Mouse (Mus musculus): Measurements from ENCODE around the gene Numa1.
"Not testable (repeated sequence)": the region's sequence is repeated elsewhere in the genome, so short reads cannot be mapped to it uniquely, and the experiment has no call there.

Gene Numa1

DNA sequence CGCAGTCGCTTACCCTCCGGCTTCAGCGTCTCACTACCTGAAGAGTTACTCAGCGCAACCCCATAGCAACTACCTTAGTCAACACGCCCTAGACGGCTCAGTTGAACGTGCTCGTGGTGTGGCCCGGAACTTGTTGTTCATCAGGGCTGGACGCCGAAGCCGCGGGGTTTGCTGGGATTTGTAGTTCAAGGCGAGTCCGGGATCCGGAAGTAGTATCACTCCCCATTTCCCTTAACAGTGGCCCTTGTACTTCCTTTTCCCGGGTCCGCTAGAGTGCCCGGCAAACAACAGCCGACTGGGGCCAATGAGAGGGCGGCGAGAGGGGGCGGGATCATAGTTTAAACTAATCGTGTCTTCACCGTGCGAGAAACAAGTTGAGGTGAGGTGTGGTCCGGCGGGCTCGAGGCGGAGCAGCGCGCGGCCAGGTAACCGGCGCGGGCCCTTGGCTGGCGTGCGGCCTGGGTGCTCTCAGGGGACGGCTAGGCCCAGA is at the start of gene Numa1, which contains the start of gene Lrrc51:
TSS of gene Numa1 (plus strand) at position 361 of the 490 bp plus-strand sequence.
TSS of gene Lrrc51 (minus strand) at position 145 of the 490 bp plus-strand sequence.
- peak; percentile 97 for DNase-seq (ENCODE audit: low spot score)

DNA sequence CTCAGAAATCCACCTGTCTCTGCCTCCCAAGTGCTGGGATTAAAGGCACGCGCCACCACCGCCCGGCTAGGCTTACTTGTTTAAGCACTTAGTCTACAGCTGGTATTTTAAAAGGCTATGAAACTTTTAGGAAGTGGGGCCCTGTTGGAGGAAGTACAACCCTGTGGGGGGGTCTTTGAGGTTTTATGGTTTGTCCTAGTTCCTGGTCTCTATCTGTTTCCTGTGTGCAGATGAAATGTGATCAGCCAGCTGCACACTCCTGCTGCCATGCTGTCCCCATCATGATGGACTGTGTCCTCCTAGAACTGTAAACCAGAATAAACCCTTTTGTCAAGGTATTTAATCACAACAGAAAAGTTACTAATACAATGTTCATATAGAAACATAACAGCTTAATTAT is 49.8 kb upstream of the Numa1 start:
- DNase-seq (ENCODE audit: low spot score): no peak

DNA sequence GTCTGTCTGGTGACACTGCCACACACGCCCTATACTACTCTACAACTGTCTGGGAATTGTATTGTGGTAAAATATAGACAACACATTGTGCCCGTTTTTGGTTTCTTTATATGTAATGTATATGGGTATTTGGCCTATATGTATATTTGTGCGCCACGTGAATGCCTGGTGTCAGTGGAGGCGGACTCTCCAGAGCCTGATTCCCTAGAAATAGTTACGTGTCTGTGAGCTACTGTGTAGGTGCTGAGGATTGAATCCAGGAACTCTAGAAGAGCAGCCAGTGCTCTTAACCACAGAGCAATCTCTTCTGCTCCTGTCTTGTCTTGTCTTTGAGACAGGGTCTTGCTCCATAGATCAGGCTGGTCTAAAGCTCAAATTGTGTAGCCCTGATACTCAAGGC is 47.6 kb upstream of the Numa1 start:
- DNase-seq (ENCODE audit: low spot score): no peak

DNA sequence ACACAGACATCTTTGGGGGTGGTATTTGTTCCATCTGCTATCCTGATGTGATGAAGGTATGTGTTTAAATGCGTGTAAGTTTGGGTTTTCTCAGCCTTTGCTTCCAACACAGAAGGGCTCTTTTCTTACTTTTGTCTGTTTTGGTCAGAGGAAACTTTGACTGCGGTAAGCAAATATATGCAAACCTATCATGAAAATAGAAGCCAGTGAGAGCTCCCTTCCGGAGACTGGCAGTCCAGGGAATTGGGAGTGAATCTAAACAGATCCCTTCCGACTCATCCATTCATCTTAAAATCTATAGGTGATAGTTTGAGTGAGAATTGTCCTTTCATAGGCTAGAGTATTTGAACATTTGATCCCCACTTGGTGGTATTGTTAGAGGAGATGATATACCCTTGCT is 45.5 kb upstream of the Numa1 start:
- DNase-seq (ENCODE audit: low spot score): no peak

GRCm38 (mm10) chr7:101895695-101896094 is 38.2 kb upstream of the Numa1 start:
- no peak for DNase-seq (ENCODE audit: low spot score)

DNA sequence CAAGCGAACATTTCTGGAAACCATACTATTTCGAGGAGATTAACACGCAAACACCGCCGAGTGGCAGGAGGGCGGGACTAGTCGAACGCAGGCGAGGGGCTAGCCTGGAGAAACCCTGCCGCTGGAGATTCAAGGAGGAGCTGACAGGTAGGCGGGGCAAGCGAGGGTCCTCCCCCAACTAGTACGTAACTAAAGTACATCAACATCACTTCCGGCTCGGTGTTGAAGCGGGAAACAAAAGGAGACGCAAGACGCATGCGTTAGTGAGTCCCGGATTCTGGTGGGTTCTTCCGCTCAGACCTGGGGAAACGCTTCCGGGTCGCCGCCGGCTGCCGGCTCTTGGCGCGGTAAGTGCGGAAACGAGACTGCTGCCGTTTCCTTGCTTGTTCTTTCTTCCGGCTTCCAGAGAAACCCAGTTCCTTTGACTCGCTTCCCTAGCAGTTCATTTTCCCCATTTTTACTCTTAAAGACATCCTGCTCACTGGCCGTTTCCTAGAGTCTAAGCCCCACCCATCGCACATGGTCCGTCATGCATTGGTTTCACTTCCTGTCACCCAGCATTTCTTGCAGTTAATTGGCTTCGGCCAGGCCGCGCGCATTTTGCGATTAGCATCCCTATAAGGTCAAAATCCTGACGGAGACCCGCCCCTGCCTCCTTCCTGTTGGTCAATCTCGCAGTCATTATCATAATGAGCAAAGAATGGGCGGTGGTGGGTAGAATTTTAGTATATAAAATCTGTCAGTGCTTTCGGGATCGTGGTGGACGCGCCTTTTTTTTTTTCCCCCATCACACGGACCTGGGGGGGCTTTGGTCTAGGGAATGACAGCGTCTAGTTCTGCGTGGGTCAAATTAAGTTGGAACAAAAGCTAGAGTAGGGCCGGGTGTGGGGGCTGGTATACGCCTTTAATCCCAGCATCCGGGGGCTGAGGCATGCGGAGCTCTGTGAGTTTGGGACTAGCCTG is 37.5 kb upstream of the Numa1 start:
- DNase-seq (ENCODE audit: low spot score): peak; percentile 98

- no peak for DNase-seq (ENCODE audit: low spot score)
Observed at GRCm38 (mm10) chr7:101900331-101901097, 33.4 kb upstream of the Numa1 start.

DNA sequence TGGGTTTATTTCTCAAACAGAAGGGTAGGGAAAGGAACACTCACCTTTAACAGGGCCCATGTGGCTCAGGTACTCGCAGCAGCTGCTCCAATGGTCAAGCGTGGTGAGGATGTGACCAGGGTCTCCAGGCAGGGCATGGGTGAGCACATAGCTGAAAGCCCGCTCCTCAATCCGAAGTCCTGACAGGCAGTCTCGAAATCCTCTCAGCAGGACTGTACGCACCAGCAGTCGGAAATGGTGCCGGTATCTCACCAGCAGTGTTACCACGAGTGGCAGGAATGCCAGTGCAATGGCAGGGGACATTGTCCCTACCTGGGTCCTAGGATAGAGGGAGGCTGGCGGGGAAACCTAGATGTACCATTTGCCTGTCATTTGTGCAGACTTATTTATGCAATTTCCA is 31.9 kb upstream of the Numa1 start:
- DNase-seq (ENCODE audit: low spot score): no peak

GRCm38 (mm10) chr7:101902846-101903245 is 31.1 kb upstream of the Numa1 start:
- DNase-seq (ENCODE audit: low spot score): no peak

DNA sequence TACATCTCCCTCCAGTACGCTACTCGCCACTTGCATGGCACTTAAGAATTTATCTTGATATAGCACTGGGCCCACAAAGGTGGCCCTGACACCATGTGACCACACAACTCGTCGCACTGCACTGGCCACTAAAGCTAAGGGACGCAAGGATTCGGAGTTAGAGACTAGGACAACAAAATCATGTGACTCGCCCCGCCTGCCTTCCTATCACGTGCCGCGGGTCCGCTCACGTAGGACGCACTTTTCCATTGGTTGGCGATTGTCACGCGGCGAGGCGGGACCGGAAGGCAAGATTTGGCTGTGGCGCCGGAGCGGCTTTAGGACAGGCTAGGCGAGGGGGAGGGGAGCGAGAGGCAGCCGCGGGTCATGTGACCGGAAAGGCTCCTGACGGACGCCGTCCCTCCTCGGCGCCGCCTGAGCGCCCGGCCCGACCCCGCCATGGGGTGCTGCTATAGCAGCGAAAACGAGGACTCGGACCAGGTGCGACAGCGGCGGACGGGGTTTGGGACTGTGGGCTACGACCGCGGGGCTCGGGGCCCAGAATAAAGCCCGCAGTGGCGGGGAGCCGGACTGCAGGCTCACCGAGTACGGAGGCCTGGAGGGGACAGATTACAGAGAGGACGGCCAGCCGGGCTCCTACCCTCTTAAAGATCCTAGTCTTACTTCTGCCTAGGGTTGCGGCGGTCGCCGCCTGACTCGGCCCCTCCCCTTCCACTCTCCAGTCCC is 28.2 kb upstream of the Numa1 start, which contains the start of gene Lamtor1:
TSS of gene Lamtor1 (plus strand) at position 344 of the 726 bp plus-strand sequence.
- DNase-seq (ENCODE audit: low spot score): peak; percentile 99

GRCm38 (mm10) chr7:101906287-101906681 is 27.6 kb upstream of the Numa1 start, which contains the start of gene Tomt:
TSS of gene Tomt (minus strand) at chr7:101906359.
- DNase-seq (ENCODE audit: low spot score): no peak

- no peak for DNase-seq (ENCODE audit: low spot score)
Observed at GRCm38 (mm10) chr7:101906696-101907095, 27.2 kb upstream of the Numa1 start.

GRCm38 (mm10) chr7:101908367-101908766 is 25.5 kb upstream of the Numa1 start:
- no peak for DNase-seq (ENCODE audit: low spot score)

DNA sequence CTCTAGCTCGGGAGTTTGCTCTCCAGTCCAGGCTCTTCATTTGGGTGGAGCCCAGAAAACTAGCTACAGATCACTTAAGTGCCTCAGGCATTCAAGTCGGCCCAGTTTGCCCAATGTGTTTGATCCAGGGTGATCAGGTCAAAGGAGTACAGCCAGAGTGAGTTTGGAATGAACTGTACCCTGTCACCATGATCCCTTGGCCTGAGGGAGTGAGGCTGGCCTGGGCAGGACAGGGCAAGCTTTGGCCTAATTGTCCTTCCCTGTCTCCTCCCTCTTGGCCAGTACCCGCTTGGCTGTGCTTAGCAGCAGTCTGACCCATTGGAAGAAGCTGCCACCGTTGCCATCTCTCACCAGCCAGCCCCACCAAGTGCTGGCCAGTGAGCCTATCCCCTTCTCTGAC is 23.8 kb upstream of the Numa1 start:
- no peak for DNase-seq (ENCODE audit: low spot score)

- no peak for DNase-seq (ENCODE audit: low spot score)
Observed at GRCm38 (mm10) chr7:101911982-101912381, 21.9 kb upstream of the Numa1 start.

DNA sequence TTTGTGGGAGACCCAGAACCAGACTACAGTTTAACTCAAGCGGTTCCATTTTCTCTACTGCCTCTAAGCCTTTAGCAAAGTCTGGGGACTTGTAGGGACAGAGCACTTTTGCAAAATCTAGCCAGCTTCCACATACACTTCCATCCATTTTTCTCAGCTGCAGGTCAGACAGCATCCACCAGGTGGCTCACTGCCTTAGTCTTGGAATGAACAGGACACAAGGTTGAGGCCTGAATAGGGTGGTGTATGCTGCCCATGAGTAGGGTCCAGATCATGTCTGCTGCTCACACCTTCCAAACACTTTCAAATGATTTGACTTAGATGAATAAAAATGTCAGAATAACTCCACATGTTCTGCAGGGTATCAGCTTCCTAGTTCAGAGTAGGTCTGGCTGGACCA is 15.8 kb upstream of the Numa1 start:
- no peak for DNase-seq (ENCODE audit: low spot score)

DNA sequence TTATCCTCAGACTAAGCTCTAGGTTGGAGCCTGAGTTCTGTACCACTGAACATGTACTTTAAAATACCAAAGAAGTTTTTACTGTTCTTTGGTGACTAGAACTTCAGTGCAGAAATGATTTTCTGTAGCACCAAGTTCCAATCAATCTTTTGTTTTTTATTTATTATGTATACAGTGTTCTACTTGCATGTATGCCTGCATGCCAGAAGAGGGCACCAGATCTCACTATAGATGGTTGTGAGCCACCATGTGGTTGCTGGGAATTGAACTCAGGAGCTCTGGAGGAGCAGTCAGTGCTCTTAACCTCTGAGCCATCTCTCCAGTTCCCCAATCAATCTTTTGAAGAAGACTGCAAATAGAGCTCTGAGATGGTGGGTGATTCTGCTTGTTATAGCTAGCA is 8.0 kb upstream of the Numa1 start:
- not testable (repeated sequence) for DNase-seq (ENCODE audit: low spot score)

DNA sequence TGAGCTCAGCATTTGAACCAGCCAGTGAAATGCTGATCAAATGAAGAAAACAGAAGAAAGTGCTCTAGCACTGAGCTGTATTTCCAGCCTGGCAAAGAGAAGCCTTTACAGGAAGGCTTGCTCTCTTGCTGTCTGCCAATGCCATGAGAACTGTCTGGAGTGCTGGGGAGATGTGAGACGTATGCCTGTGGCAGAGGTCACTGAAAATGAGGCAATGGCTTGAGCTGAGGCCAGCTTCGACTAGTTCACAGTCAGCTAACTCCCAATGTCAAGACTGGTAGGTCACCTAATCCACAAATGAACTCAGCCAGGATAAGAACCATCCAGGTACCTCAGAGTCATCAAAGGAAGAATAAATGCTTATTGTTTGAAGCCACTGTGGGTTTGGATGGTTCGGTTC is 5.8 kb upstream of the Numa1 start:
- DNase-seq (ENCODE audit: low spot score): no peak

- DNase-seq (ENCODE audit: low spot score): no peak
Observed at GRCm38 (mm10) chr7:101932551-101932950, 1.4 kb upstream of the Numa1 start.

- DNase-seq (ENCODE audit: low spot score): no peak
Observed at GRCm38 (mm10) chr7:101933300-101933699, 611 bp upstream of the Numa1 start.

GRCm38 (mm10) chr7:101935957-101936356 is 2.0 kb downstream of the Numa1 start:
- DNase-seq (ENCODE audit: low spot score): no peak

- no peak for DNase-seq (ENCODE audit: low spot score)
Observed at GRCm38 (mm10) chr7:101936996-101937395, 3.1 kb downstream of the Numa1 start.
